Mouse (Mus musculus) lung, embryonic 16.5 days (tissue): ENCODE results near the gene Rps27. TPM values are rescaled to one million over a fixed set of nuclear protein-coding genes. Genes with fewer than 3 reads are reported as not detected.

Source experiments
- ATAC-seq: fragments of 200-750 bp; cut with Nextera tagmentation; 2 replicates; pipeline ENCODE4 v1.8.0; 2017; ENCODE audit warnings: low read depth, mild to moderate bottlenecking, moderate library complexity
- H3K27ac ChIP-seq: fragments of 300-500 bp; sonication (generic); 2 replicates; pipeline ENCODE4 v1.5.1; 2014; ENCODE audit warnings: mild to moderate bottlenecking, control low read depth, low read length
- H3K27me3 ChIP-seq: fragments of 300-500 bp; sonication (generic); 2 replicates; pipeline ENCODE4 v1.6.1; 2014; ENCODE audit warnings: low read depth, low read length, mixed read lengths; ENCODE audit not compliant: control insufficient read depth, insufficient read depth
- H3K36me3 ChIP-seq: fragments of 300-500 bp; sonication (generic); 2 replicates; pipeline ENCODE4 v1.6.1; 2014; ENCODE audit warnings: low read length; ENCODE audit not compliant: control insufficient read depth, insufficient read depth
- H3K4me1 ChIP-seq: fragments of 300-500 bp; sonication (generic); replicated peaks from 2 replicates; pipeline ENCODE4 v1.6.1; 2014; ENCODE audit warnings: low read length, mixed read lengths; ENCODE audit not compliant: control insufficient read depth, insufficient read depth
- H3K4me2 ChIP-seq: fragments of 300-500 bp; sonication (generic); 2 replicates; pipeline ENCODE4 v1.6.1; 2014; ENCODE audit warnings: low read depth, low read length, control low read depth
- H3K4me3 ChIP-seq: fragments of 300-500 bp; sonication (generic); 2 replicates; pipeline ENCODE4 v1.5.1; 2014; ENCODE audit warnings: mild to moderate bottlenecking, low read length, control low read depth
- H3K9ac ChIP-seq: fragments of 300-500 bp; sonication (generic); 2 replicates; pipeline ENCODE4 v1.6.1; 2014; ENCODE audit warnings: low read length, control low read depth
- H3K9me3 ChIP-seq: fragments of 300-500 bp; sonication (generic); 2 replicates; pipeline ENCODE4 v1.6.1; 2016; ENCODE audit warnings: low read length; ENCODE audit not compliant: control insufficient read depth
- WGBS: fragments of 180-500 bp; shearing (Covaris S2); extraction: QIAGEN DNeasy Blood & Tissue Kit; methylation state at CpG from one replicate; pipeline ENCODE4 v1.1.7; 2014; 5-methylcytosine and 5-hydroxymethylcytosine counted together
- polyA plus RNA-seq: library from polyadenylated mRNA; unstranded; fragments of >200 nt; fragmentation: Nextera tagmentation; extraction: Ambion mirVana; gene quantifications from 2 replicates; pipeline ENCODE4 v1.2.1, GENCODE M21; 2015

The Rps27 gene
- polyA plus RNA-seq, 1 experiment from 2014 or later: 1,729 TPM

GRCm38 (mm10) chr3:90202884-90203283 lies 10.6 kb downstream of the Rps27 start:
- H3K4me3 ChIP-seq: no peak overlapping the region
- no peak for ATAC-seq
- H3K27me3 ChIP-seq: no peaks in the 10 kb centered on the region
- no peak overlapping the region for H3K4me2 ChIP-seq
- H3K9me3 ChIP-seq: no peaks in the 10 kb centered on the region
- 43% methylated on average over 1 of the region's 1 CpGs for WGBS
- H3K27ac ChIP-seq: no peak overlapping the region
- H3K36me3 ChIP-seq: peaks cover 4% of the 10 kb centered on the region; the same call in 1 of the 2 replicates
- H3K4me1 ChIP-seq: no peaks in the 10 kb centered on the region
- H3K9ac ChIP-seq: no peak overlapping the region

DNA sequence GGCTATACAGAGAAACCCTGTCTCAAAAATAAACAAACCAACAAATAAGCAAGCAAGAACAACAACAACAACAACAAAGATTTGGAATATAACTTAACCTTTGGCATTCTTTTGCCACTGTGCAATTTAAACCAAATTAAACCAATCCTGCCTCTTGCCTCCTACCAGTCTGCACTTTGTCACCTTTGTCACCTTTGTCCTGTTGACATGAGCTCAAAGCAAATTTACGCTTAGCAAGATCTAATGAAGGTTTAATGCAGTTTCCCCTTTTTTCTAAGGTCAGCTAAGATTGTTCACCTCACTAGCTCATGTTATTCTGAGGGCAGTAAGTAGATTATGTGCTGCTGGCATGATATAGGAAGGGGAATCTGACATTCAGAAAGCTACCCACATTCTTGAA lies 15.9 kb downstream of the Rps27 start:
- no peaks in the 10 kb centered on the region for H3K27me3 ChIP-seq
- no peak overlapping the region for H3K9ac ChIP-seq
- no peak for ATAC-seq
- no peaks in the 10 kb centered on the region for H3K4me1 ChIP-seq
- no peak overlapping the region for H3K4me2 ChIP-seq
- H3K27ac ChIP-seq: no peak overlapping the region
- H3K36me3 ChIP-seq: no peaks in the 10 kb centered on the region
- WGBS: 82% methylated on average over 1 of the region's 1 CpGs
- no peaks in the 10 kb centered on the region for H3K9me3 ChIP-seq
- H3K4me3 ChIP-seq: no peak overlapping the region

- Histone ChIP-seq H3K4me3 (no peak overlapping the region), H3K9ac (no peak overlapping the region), H3K27ac (no peak overlapping the region), H3K4me2 (no peak overlapping the region), H3K27me3 (no peaks in the 10 kb centered on the region), H3K9me3 (no peaks in the 10 kb centered on the region), H3K4me1 (no peaks in the 10 kb centered on the region), H3K36me3 (no peaks in the 10 kb centered on the region)
- ATAC-seq: no peak
- 71% methylated on average over 1 of the region's 1 CpGs for WGBS
Observed at GRCm38 (mm10) chr3:90195644-90196043, 17.8 kb downstream of the Rps27 start.

- Histone ChIP-seq H3K4me3 (no peak overlapping the region), H3K27me3 (no peaks in the 10 kb centered on the region), H3K4me1 (no peaks in the 10 kb centered on the region), H3K27ac (no peak overlapping the region), H3K36me3 (no peaks in the 10 kb centered on the region), H3K9ac (no peak overlapping the region), H3K4me2 (no peak overlapping the region), H3K9me3 (no peaks in the 10 kb centered on the region)
- no peak for ATAC-seq
- WGBS: 51% methylated on average over 4 of the region's 4 CpGs
Observed at GRCm38 (mm10) chr3:90194759-90195158, 18.7 kb downstream of the Rps27 start.

GRCm38 (mm10) chr3:90190859-90191510 lies 22.5 kb downstream of the Rps27 start:
- no peaks in the 10 kb centered on the region for H3K36me3 ChIP-seq
- 63% methylated on average over 11 of the region's 11 CpGs for WGBS

GRCm38 (mm10) chr3:90183581-90183980 lies 29.9 kb downstream of the Rps27 start:
- H3K4me1 ChIP-seq: no peaks in the 10 kb centered on the region
- H3K4me2 ChIP-seq: no peak overlapping the region
- no peaks in the 10 kb centered on the region for H3K36me3 ChIP-seq
- H3K27me3 ChIP-seq: no peaks in the 10 kb centered on the region
- H3K27ac ChIP-seq: no peak overlapping the region
- H3K4me3 ChIP-seq: no peak overlapping the region
- no peak for ATAC-seq
- H3K9ac ChIP-seq: no peak overlapping the region
- H3K9me3 ChIP-seq: no peaks in the 10 kb centered on the region
- WGBS: 50% methylated on average over 3 of the region's 3 CpGs

More at GRCm38 (mm10) chr3:90190859-90191510, 22.5 kb downstream of the Rps27 start:
- H3K9me3 ChIP-seq: no peaks in the 10 kb centered on the region
- H3K4me2 ChIP-seq: no peak overlapping the region
- no peak overlapping the region for H3K27ac ChIP-seq
- H3K4me3 ChIP-seq: no peak overlapping the region
- no peaks in the 10 kb centered on the region for H3K4me1 ChIP-seq
- H3K27me3 ChIP-seq: no peaks in the 10 kb centered on the region
- H3K9ac ChIP-seq: no peak overlapping the region
- ATAC-seq: no peak

DNA sequence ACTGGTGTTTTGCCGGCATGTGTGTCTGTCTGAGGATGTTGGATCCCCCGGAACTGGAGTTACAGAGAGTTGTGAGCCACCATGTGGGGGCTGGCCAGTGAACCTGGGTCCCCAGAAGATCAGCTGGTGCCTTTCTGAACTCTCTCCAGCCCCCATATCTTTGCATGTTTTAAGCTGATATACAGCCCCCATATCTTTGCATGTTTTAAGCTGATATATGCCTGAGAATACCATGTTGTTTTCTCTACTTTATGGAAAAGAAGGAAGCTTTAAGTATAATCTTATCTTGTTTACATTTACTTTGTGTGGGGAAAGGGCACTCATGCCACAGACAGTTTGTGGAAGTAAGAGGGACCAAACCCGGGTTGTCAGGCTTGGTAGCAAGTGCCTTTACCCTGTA lies 33.9 kb downstream of the Rps27 start:
- H3K27me3 ChIP-seq: no peaks in the 10 kb centered on the region
- H3K9ac ChIP-seq: no peak overlapping the region
- H3K4me2 ChIP-seq: no peak overlapping the region
- 50% methylated on average over 3 of the region's 3 CpGs for WGBS
- no peak overlapping the region for H3K4me3 ChIP-seq
- no peaks in the 10 kb centered on the region for H3K36me3 ChIP-seq
- ATAC-seq: no peak
- H3K4me1 ChIP-seq: no peaks in the 10 kb centered on the region
- H3K9me3 ChIP-seq: no peaks in the 10 kb centered on the region
- H3K27ac ChIP-seq: no peak overlapping the region

Other genes starting within 250 kb of the Rps27 start
- 152 and 155 TPM in 2 replicates for gene Hax1, start 214.9 kb downstream of the Rps27 start, polyA plus RNA-seq
- 148 and 168 TPM in 2 replicates for gene 4933434E20Rik, start 162.0 kb downstream of the Rps27 start, polyA plus RNA-seq
- gene Ubap2l, start 161.0 kb downstream of the Rps27 start, polyA plus RNA-seq: 166 and 167 TPM in 2 replicates
- gene Tpm3, start 141.0 kb downstream of the Rps27 start, polyA plus RNA-seq: 656 and 695 TPM in 2 replicates
- 0.41 and 0.44 TPM in 2 replicates for gene Nup210l, start 109.5 kb downstream of the Rps27 start, polyA plus RNA-seq
- gene Rab13, start within 50 bp of the Rps27 start, polyA plus RNA-seq: 41.5 and 43.6 TPM in 2 replicates
- gene Jtb, start 17.9 kb upstream of the Rps27 start, polyA plus RNA-seq: 91.0 and 93.6 TPM in 2 replicates
- 5.8 TPM in 2 replicates for gene Creb3l4, start 29.9 kb upstream of the Rps27 start, polyA plus RNA-seq
- 105 and 110 TPM in 2 replicates for gene Slc39a1, start 34.5 kb upstream of the Rps27 start, polyA plus RNA-seq
- gene Crtc2, start 40.5 kb upstream of the Rps27 start, polyA plus RNA-seq: 25.5 and 28.4 TPM in 2 replicates
- 3.6 and 3.7 TPM in 2 replicates for gene Dennd4b, start 51.5 kb upstream of the Rps27 start, polyA plus RNA-seq
- 11.3 and 11.4 TPM in 2 replicates for gene Gatad2b, start 79.5 kb upstream of the Rps27 start, polyA plus RNA-seq
- 20.7 and 21.7 TPM in 2 replicates for gene Slc27a3, start 176.3 kb upstream of the Rps27 start, polyA plus RNA-seq
- 28.7 and 28.8 TPM in 2 replicates for gene Ints3, start 220.0 kb upstream of the Rps27 start, polyA plus RNA-seq